Mouse (Mus musculus) left cerebral cortex, adult 9 months (tissue): ENCODE data around the gene Ppp1r12c.
"Not testable (repeated sequence)": the region's sequence is repeated elsewhere in the genome, so short reads cannot be mapped to it uniquely, and the experiment has no call there.

Experiments used
- DNase-seq, 2 experiments: peaks; one replicate each; pipeline ENCODE4 v3.0.0; 2022; ENCODE audit warnings: low spot score in 2 of 2

The Ppp1r12c gene

GRCm38 (mm10) chr7:4501558-4502397 is at the start of gene Ppp1r12c:
Gene Ppp1r12c, minus strand, starts transcription at chr7:4501680.
- peak; percentile 87 to 95 for DNase-seq

- DNase-seq = peak; percentile 61 to 76
Measured at GRCm38 (mm10) chr7:4547221-4547641, 45.8 kb upstream of the Ppp1r12c start, which contains the start of gene Syt5. Gene Syt5, minus strand, starts transcription at chr7:4547541.

GRCm38 (mm10) chr7:4546591-4547131 is 45.2 kb upstream of the Ppp1r12c start:
- peak; percentile 89 to 95 for DNase-seq

GRCm38 (mm10) chr7:4546050-4546449 is 44.6 kb upstream of the Ppp1r12c start:
- peak in 1 of 2 experiments; percentile 29 for DNase-seq

GRCm38 (mm10) chr7:4542013-4542412 is 40.5 kb upstream of the Ppp1r12c start:
- no peak for DNase-seq

GRCm38 (mm10) chr7:4541344-4541743 is 39.9 kb upstream of the Ppp1r12c start:
- no peak for DNase-seq

GRCm38 (mm10) chr7:4539019-4539418 is 37.5 kb upstream of the Ppp1r12c start:
- DNase-seq = no peak

- DNase-seq = no peak
Measured at GRCm38 (mm10) chr7:4537181-4537580, 35.7 kb upstream of the Ppp1r12c start.

GRCm38 (mm10) chr7:4536369-4536768 is 34.9 kb upstream of the Ppp1r12c start:
- DNase-seq = no peak

GRCm38 (mm10) chr7:4532005-4532729 is 30.7 kb upstream of the Ppp1r12c start, which contains the start of gene Dnaaf3:
Gene Dnaaf3, minus strand, starts transcription at chr7:4532453.
- no peak for DNase-seq

- DNase-seq = not testable (repeated sequence)
Measured at GRCm38 (mm10) chr7:4530166-4530565, 28.7 kb upstream of the Ppp1r12c start.

GRCm38 (mm10) chr7:4527302-4527689 is 25.8 kb upstream of the Ppp1r12c start:
- no peak for DNase-seq

- peak in 1 of 2 experiments; percentile 73 for DNase-seq
Measured at GRCm38 (mm10) chr7:4526341-4527301, 25.1 kb upstream of the Ppp1r12c start.

- DNase-seq = peak in 1 of 2 experiments; percentile 52
Measured at GRCm38 (mm10) chr7:4524212-4524922, 22.9 kb upstream of the Ppp1r12c start, which contains the start of gene Tnni3. Gene Tnni3, minus strand, starts transcription at chr7:4524229.

- DNase-seq = no peak
Measured at GRCm38 (mm10) chr7:4523205-4524130, 22.0 kb upstream of the Ppp1r12c start.

GRCm38 (mm10) chr7:4522292-4522691 is 20.8 kb upstream of the Ppp1r12c start:
- DNase-seq = no peak

- no peak for DNase-seq
Measured at GRCm38 (mm10) chr7:4521231-4522003, 19.9 kb upstream of the Ppp1r12c start.

- DNase-seq = no peak
Measured at GRCm38 (mm10) chr7:4518487-4518886, 17.0 kb upstream of the Ppp1r12c start.
